Mouse (Mus musculus) frontal cortex, postnatal 10 days (tissue): Measurements from ENCODE around the gene Zscan22.
"Not testable (repeated sequence)": the region's sequence is repeated elsewhere in the genome, so short reads cannot be mapped to it uniquely, and the experiment has no call there.

Experiments
- DNase-seq, 2 experiments: peaks; one replicate each; pipeline ENCODE4 v3.0.0; 2022; ENCODE audit warnings: low spot score in 2 of 2, mixed read lengths in 1 of 2

Zscan22 gene

DNA sequence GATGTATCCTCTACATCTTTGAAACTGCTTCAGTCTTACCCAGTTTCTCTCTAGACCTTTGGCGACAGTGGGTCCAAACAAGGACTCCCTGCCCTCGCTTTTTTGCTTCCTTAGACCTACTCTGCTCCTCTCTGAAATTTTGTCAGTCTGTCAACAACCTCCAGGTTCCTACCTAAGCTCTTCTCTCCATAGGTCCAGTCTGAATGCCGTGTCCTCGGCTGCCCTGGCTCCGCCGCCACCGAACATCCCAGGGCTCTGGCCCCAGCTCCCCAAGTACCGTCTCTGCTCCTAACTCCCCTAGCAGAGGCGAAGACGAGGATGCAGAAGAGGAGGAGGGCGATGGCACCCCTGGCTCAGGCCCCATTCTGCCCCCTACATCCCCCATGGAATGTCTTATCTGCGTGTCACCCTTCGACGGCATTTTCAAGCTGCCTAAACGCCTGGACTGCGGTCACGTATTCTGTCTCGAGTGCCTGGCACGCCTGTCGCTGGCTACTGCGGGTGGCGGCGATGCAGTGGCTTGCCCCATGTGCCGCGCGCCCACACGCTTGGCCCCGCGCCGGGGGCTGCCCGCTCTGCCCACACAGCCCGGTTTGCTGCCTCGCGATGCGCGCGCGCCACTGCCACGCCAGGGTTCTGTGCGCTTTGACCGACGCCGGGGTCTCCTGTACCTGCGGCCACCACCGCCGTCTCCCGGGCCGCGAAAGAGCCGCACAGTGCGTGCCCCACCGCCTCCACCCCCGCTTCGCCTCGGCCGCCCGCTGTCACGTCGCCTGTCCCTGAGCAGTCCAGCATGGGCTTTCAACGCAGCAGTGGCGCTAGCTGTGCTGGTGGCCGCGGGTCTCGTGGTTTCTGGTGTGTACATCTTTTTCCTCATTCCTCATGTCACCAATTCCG is 30.3 kb downstream of the Zscan22 start:
- peak; percentile 43 to 49 for DNase-seq

DNA sequence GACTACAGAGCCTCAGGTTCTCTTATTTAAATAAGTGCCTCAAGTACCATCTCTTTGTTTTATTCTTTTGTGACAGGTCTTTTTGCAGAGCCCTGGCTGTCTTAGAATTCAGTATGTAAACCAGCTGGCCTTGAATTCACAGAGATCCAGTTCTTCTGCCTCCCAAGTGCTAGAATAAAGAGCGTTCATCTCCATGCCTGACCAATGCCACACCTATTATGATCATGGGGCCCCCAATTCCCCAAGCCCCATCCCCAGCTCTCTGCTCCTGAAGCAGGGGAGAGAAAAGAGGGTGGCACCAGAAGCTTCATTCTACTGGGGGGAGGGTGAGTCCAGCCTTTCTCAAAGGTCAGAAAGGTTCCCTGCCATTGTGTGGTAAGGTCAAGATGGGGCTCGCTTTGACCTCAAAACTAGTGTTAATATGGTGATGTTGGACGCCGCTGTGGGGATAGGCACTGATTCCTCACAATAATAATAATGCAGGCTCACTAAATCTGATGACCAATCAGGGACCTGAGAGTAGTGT is 36.1 kb downstream of the Zscan22 start:
- no peak for DNase-seq

DNA sequence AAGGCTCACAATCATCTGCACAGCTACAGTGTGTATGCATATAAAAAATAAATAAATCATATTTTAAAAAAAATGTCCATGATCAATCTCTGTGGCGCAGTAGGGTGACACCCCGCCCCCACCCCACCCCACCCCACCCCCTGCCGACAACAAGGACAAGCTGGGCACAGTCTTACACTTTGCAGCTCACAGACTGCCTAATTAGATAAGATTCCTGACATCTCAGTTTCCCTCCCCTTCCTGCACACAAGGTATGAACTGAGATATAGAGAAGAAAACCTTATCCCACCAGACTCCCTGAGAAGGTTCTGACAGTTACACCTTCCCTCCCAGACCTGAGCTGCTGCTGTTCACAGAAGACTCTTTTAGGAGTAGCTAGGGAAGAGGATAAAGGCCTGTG is 37.2 kb downstream of the Zscan22 start:
- DNase-seq, result no peak

DNA sequence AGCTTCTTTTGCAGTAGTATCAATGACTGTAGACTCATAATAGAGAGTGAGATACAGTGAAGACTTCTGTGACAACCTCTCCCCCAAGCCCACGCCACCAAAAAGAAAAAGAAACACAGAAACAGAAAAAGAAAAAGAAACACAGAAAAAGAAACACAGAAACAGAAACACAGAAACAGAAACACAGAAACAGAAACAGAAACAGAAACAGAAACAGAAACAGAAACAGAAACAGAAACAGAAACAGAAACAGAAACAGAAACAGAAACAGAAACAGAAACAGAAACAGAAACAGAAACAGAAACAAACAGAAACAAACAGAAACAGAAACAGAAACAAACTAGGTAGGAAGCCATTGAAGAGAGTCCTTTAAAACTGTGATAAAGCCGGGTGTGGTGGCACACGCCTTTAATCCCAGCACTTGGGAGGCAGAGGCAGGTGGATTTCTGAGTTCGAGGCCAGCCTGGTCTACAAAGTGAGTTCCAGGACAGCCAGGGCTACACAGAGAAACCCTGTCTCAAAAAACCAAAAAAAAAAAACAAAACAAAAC is 39.7 kb downstream of the Zscan22 start:
- DNase-seq, result not testable (repeated sequence)

DNA sequence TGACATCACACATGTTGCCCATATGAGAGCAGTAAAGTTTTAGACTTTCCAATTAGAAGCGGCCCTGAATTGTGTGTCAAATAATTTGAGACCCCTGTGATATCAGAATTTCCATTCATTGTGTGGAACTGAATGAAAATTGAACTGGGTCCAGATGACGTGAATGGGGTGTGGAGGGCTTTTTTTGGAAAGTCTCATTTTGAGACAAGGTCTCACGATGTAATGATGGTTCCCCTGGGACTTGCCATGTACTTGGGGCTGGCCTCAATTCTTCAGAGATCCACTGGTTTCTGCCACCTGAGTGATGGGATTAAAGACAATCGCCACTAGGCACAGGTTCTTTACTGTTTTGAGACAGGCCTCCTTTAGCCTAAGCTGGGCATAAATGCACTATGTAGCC is 43.0 kb downstream of the Zscan22 start:
- DNase-seq, result no peak

DNA sequence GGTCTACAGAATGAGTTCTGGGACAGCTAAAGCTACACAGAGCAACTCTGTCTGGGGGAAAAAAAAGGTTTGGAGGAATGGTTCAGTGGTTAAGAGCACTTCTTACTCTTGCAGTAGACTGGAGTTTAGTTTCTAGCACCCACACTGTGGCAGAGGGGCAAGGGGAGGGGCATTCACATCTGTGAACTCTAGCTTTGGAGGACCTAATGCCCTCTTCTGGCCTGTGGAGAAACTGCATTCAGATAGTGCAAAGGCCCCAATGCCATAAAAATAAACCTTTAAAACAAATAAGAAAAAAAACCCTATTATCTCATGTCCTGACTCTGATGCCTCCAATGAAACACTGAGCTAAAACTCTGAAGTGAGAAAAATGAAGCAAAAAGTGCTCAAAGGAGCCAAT is 45.9 kb downstream of the Zscan22 start:
- no peak for DNase-seq

DNA sequence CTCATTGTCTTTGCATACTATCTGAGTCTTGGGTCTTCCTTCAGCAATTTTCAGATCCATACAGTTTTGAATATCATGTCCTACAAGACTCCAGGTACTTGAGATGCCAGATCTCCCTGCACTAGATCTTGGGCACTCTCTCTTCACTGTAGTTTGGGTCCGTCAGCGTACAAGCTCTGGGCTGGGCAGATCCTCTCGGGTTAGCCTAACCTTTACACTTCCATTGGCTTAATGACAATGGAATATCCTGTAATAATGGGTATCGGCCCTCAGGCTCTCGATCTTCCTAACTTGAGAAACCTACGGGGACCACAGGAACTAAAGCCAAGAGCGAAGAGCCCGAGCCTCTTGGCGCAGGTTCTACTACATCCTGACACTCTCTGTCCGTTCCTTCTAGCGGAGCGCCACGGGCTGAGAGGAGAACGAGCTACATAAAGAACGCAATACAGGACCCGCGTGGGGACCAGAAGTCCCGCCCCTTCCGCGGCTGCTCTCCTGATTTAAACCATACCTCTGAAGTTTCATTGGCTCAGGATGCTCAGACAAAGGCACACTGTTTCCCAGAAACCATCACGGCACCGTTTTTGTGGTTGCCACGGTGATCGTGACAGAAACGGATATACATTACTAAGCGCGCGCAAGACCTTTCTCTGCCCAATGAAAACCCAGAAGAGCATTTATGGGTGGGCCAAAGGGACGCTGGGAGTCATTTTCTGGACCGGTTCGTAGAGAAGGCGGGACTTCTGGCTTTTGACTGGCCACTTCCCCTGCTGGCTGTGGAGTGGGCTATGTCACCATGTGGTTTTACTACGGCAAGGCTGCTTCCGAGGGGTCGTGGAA is 51.6 kb downstream of the Zscan22 start:
- DNase-seq, result peak; percentile 93 to 94

DNA sequence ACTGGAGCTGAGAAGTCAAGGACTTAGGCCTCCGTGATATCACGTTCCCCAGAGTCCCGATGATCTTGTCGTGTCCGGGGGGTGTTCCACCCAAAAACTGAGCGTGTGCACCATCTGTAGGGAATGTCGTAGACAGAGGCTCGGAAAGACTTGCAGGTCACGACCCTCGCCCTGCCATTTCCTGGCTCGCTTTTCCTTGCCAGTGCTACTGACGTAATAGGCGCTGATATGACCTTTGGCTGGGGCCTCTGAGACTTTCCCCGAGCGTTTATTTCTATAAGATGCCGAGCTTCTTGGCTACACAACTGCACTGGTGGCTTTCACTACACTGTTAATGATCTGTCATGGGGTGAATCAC is 52.2 kb downstream of the Zscan22 start:
- DNase-seq, result no peak

DNA sequence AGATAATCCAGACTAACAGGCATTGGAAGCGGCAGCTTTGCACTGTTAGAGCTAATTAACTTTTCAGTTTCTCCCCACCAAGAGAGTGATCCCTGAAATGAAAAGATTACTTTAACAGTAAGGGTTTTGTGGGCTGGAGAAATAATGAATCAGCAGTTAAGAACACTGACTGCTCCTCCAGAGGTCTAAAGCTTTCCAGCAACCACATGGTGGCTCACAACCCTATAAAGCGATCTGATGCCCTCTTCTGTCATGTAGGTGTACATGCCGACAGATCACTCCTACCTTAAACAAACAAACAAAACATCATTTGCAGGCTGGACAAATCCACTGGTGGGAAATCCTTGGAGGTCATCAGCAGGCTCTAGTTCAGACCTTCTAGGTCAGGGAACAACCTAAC is 57.3 kb downstream of the Zscan22 start:
- no peak for DNase-seq

DNA sequence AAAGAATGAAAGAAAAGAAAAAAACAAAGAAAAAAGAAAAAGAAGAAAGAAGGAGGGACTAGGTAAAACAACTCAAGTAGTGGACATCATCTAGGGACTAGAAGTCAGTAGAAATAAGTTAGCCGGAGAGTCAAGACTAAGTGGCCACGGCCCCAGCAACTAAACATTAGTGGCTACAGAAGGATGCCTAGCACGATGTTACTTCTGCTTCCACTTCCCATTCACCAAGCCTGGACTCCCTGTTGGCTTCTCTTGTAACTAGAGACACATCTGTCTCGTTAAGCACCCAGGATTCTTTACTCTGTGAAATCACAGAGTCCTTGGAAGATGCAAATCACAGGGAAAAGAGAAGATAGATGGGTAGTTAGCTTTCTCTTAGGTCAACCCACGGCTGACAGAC is 59.9 kb downstream of the Zscan22 start:
- DNase-seq, result no peak
